Mouse (Mus musculus): ENCODE measurements at regions not wholly inside any gene's neighbourhood (a gene's known extent, or its start where the extent isn't known, plus 50 kb on each side); places are given as distances from the start of the nearest gene placed in this dataset.

DNA sequence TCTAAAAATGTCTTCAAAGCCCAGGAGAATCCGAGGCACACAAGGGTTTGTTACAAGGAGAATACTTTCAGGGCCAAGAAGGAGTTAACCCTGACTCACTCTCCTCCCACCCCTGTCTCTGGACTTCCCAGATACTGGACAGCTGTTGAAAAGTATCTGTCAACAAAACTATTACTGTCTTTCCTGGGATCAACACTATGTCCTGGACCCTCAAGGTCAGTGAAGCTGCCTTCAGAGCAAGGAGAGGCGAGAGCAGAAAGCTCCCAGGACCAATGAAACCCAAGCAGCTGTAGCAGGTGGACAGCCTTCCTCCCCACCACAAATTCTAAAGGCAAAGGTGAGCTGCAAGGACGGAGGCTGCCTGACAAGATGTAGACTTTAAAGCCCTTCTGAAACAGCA, 70.1 kb upstream of the Spag17 start:
- H3K4me3 ChIP-seq (replicated peaks; ENCODE audit: low read length) = no peak overlapping the region
- DNase-seq (ENCODE audit: low spot score) = no peak
- no peaks in the 10 kb centered on the region for H3K36me3 ChIP-seq (ENCODE audit: control insufficient read depth, insufficient read depth, low read length)
- no peaks in the 10 kb centered on the region for H3K27me3 ChIP-seq (ENCODE audit: control insufficient read depth, insufficient read depth, low read length)
- H3K9me3 ChIP-seq (ENCODE audit: control insufficient read depth, low read length) = no peaks in the 10 kb centered on the region
- no peak for TF ChIP-seq POLR2A (IDR thresholded peaks at IDR 0.05; ENCODE audit: borderline replicate concordance, extremely low read depth, insufficient read depth, insufficient read length)
- WGBS = 42% methylated on average over 3 of the region's 3 CpGs
- H3K4me1 ChIP-seq (ENCODE audit: control insufficient read depth, insufficient read depth, low read length) = peaks cover 3% of the 10 kb centered on the region; the same call in 1 of the 2 replicates
- H3K9ac ChIP-seq (ENCODE audit: low read depth, low read length, severe bottlenecking) = no peak overlapping the region
- ATAC-seq (ENCODE audit: low FRiP score, low read depth) = peak; percentile 47; the same call in 1 of the 2 replicates
- H3K4me2 ChIP-seq (replicated peaks; ENCODE audit: low read depth, low read length, severe bottlenecking) = no peak overlapping the region
- H3K27ac ChIP-seq (replicated peaks; ENCODE audit: low read depth, low read length) = no peak overlapping the region

- Histone ChIP-seq H3K4me2 (replicated peaks; ENCODE audit: low read depth, low read length, severe bottlenecking) (no peak overlapping the region), H3K36me3 (ENCODE audit: control insufficient read depth, insufficient read depth, low read length) (no peaks in the 10 kb centered on the region), H3K4me3 (replicated peaks; ENCODE audit: low read length) (no peak overlapping the region), H3K27me3 (ENCODE audit: control insufficient read depth, insufficient read depth, low read length) (no peaks in the 10 kb centered on the region), H3K9ac (ENCODE audit: low read depth, low read length, severe bottlenecking) (no peak overlapping the region), H3K4me1 (ENCODE audit: control insufficient read depth, insufficient read depth, low read length) (peaks cover 7% of the 10 kb centered on the region; the same call in 1 of the 2 replicates), H3K27ac (replicated peaks; ENCODE audit: low read depth, low read length) (no peak overlapping the region), H3K9me3 (ENCODE audit: control insufficient read depth, low read length) (no peaks in the 10 kb centered on the region)
- ATAC-seq (ENCODE audit: low FRiP score, low read depth) = no peak
- TF ChIP-seq POLR2A (IDR thresholded peaks at IDR 0.05; ENCODE audit: borderline replicate concordance, extremely low read depth, insufficient read depth, insufficient read length) = no peak
- no peak for DNase-seq (ENCODE audit: low spot score)
- 32% methylated on average over 8 of the region's 8 CpGs for WGBS
Observed at GRCm38 (mm10) chr3:99817965-99818364, 67.2 kb upstream of the Spag17 start.

DNA sequence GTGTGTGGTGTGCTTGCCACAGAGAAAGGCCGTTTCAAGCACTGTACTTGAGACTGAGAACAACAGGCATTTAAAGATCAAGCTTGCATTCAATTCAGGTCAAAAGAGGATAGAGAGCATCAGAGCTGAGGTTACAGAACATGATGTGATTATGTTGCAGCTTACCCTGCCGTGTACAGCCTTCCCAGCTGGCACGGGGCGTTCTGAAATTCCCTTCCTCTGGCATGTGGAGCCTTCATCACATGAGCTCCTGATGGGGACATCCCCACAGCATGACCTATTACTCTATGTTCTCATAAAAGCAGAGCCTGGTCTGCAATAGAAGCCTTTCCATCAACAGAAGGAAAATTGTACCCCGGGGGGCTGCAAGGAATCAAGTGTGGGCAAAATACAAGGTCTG, 62.5 kb upstream of the Spag17 start:
- peak; percentile 55; the same call in 1 of the 2 replicates for ATAC-seq (ENCODE audit: low FRiP score, low read depth)
- no peak overlapping the region for H3K4me2 ChIP-seq (replicated peaks; ENCODE audit: low read depth, low read length, severe bottlenecking)
- no peak overlapping the region for H3K9ac ChIP-seq (ENCODE audit: low read depth, low read length, severe bottlenecking)
- H3K4me1 ChIP-seq (ENCODE audit: control insufficient read depth, insufficient read depth, low read length) = peaks cover 6% of the 10 kb centered on the region; the same call in 1 of the 2 replicates
- no peak overlapping the region for H3K4me3 ChIP-seq (replicated peaks; ENCODE audit: low read length)
- H3K36me3 ChIP-seq (ENCODE audit: control insufficient read depth, insufficient read depth, low read length) = no peaks in the 10 kb centered on the region
- 32% methylated on average over 5 of the region's 5 CpGs for WGBS
- no peaks in the 10 kb centered on the region for H3K9me3 ChIP-seq (ENCODE audit: control insufficient read depth, low read length)
- DNase-seq (ENCODE audit: low spot score) = no peak
- no peaks in the 10 kb centered on the region for H3K27me3 ChIP-seq (ENCODE audit: control insufficient read depth, insufficient read depth, low read length)
- 0 out of 2 replicates have a peak overlapping the region, but pooled peaks have one; percentile 0 for H3K27ac ChIP-seq (replicated peaks; ENCODE audit: low read depth, low read length)
- TF ChIP-seq POLR2A (IDR thresholded peaks at IDR 0.05; ENCODE audit: borderline replicate concordance, extremely low read depth, insufficient read depth, insufficient read length) = no peak

DNA sequence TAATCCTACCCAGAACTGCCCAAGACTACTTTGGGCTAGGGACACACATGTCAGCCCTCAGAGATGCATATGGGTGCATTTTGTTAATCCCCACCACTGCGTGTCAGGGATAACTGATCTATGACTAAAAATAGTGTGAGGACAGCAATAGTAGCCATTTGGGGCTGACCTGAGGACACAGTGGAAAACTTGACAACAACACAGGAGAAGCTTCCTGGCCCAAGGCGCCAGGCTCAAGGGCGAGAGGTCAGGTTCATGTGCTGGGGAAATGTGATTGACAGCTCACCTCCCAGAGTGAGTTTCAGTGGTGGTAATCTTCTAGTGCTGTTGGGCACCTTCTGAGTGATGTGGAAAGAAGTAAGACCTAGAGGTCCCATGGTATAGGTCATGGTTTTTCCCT, 62.0 kb upstream of the Spag17 start:
- no peak overlapping the region for H3K4me2 ChIP-seq (replicated peaks; ENCODE audit: low read depth, low read length, severe bottlenecking)
- H3K36me3 ChIP-seq (ENCODE audit: control insufficient read depth, insufficient read depth, low read length) = no peaks in the 10 kb centered on the region
- H3K27me3 ChIP-seq (ENCODE audit: control insufficient read depth, insufficient read depth, low read length) = no peaks in the 10 kb centered on the region
- DNase-seq (ENCODE audit: low spot score) = no peak
- peaks cover 6% of the 10 kb centered on the region; the same call in 1 of the 2 replicates for H3K4me1 ChIP-seq (ENCODE audit: control insufficient read depth, insufficient read depth, low read length)
- no peak overlapping the region for H3K27ac ChIP-seq (replicated peaks; ENCODE audit: low read depth, low read length)
- no peaks in the 10 kb centered on the region for H3K9me3 ChIP-seq (ENCODE audit: control insufficient read depth, low read length)
- H3K9ac ChIP-seq (ENCODE audit: low read depth, low read length, severe bottlenecking) = no peak overlapping the region
- 79% methylated on average over 3 of the region's 3 CpGs for whole genome bisulfite sequencing
- H3K4me3 ChIP-seq (replicated peaks; ENCODE audit: low read length) = no peak overlapping the region
- TF ChIP-seq POLR2A (IDR thresholded peaks at IDR 0.05; ENCODE audit: borderline replicate concordance, extremely low read depth, insufficient read depth, insufficient read length) = no peak
- ATAC-seq (ENCODE audit: low FRiP score, low read depth) = no peak

All from limb, embryonic 14.5 days (tissue).